Mouse (Mus musculus): ENCODE results near the gene Magi1.

Gene Magi1

GRCm38 (mm10) chr6:93729702-93730101 lies 554.0 kb downstream of the Magi1 start:
- no peak for DNase-seq (ENCODE audit: low spot score in 2 of 2)

GRCm38 (mm10) chr6:93728791-93729190 lies 554.9 kb downstream of the Magi1 start:
- DNase-seq (ENCODE audit: low spot score in 2 of 2): no peak

- no peak for DNase-seq (ENCODE audit: low spot score in 2 of 2)
Observed at GRCm38 (mm10) chr6:93727630-93728178, 556.0 kb downstream of the Magi1 start.

- no peak for DNase-seq (ENCODE audit: low spot score in 2 of 2)
Observed at GRCm38 (mm10) chr6:93726829-93727455, 556.8 kb downstream of the Magi1 start.

- DNase-seq (ENCODE audit: low spot score in 2 of 2): no peak
Observed at GRCm38 (mm10) chr6:93726121-93726520, 557.6 kb downstream of the Magi1 start.

GRCm38 (mm10) chr6:93724749-93725148 lies 559.0 kb downstream of the Magi1 start:
- no peak for DNase-seq (ENCODE audit: low spot score in 2 of 2)

- DNase-seq (ENCODE audit: low spot score in 2 of 2): no peak
Observed at GRCm38 (mm10) chr6:93723226-93723625, 560.5 kb downstream of the Magi1 start.

- DNase-seq (ENCODE audit: low spot score in 2 of 2): no peak
Observed at GRCm38 (mm10) chr6:93719532-93719931, 564.2 kb downstream of the Magi1 start.

GRCm38 (mm10) chr6:93718385-93718784 lies 565.3 kb downstream of the Magi1 start:
- no peak for DNase-seq (ENCODE audit: low spot score in 2 of 2)

GRCm38 (mm10) chr6:93717826-93718375 lies 565.8 kb downstream of the Magi1 start:
- DNase-seq (ENCODE audit: low spot score in 2 of 2): no peak

- DNase-seq (ENCODE audit: low spot score in 2 of 2): no peak
Observed at GRCm38 (mm10) chr6:93716686-93717625, 566.8 kb downstream of the Magi1 start.

GRCm38 (mm10) chr6:93715181-93716180 lies 568.2 kb downstream of the Magi1 start:
- DNase-seq (ENCODE audit: low spot score in 2 of 2): no peak

- no peak for DNase-seq (ENCODE audit: low spot score in 2 of 2)
Observed at GRCm38 (mm10) chr6:93704350-93704749, 579.4 kb downstream of the Magi1 start.

- DNase-seq (ENCODE audit: low spot score in 2 of 2): no peak
Observed at GRCm38 (mm10) chr6:93699436-93699835, 584.3 kb downstream of the Magi1 start.

GRCm38 (mm10) chr6:93697956-93698355 lies 585.8 kb downstream of the Magi1 start:
- no peak for DNase-seq (ENCODE audit: low spot score in 2 of 2)

GRCm38 (mm10) chr6:93678766-93679165 lies 605.0 kb downstream of the Magi1 start:
- DNase-seq (ENCODE audit: low spot score in 2 of 2): no peak

- DNase-seq (ENCODE audit: low spot score in 2 of 2): no peak
Observed at GRCm38 (mm10) chr6:93666731-93667130, 617.0 kb downstream of the Magi1 start.

- no peak for DNase-seq (ENCODE audit: low spot score in 2 of 2)
Observed at GRCm38 (mm10) chr6:93665056-93665805, 618.5 kb downstream of the Magi1 start.

GRCm38 (mm10) chr6:93661139-93661538 lies 622.6 kb downstream of the Magi1 start:
- DNase-seq (ENCODE audit: low spot score in 2 of 2): no peak

- DNase-seq (ENCODE audit: low spot score in 2 of 2): no peak
Observed at GRCm38 (mm10) chr6:93659534-93659933, 624.2 kb downstream of the Magi1 start.

Measured in urinary bladder, postnatal 4 days (tissue).